Mouse (Mus musculus) liver, embryonic 11.5 days (tissue): ENCODE results near the gene 4931428F04Rik. TPM values are rescaled to one million over a fixed set of nuclear protein-coding genes. Genes with fewer than 3 reads are reported as not detected.
A peak's percentile ranks its signal among the peaks of the same experiment; 100 is the strongest.

Experiments used
- ATAC-seq: fragments of 200-750 bp; cut with Nextera tagmentation; replicated peaks from 2 replicates; pipeline ENCODE4 v1.8.0; 2017; ENCODE audit warnings: moderate number of reproducible peaks, mild to moderate bottlenecking, moderate TSS enrichment, moderate library complexity; ENCODE audit not compliant: low FRiP score
- DNase-seq: peaks from one replicate; pipeline ENCODE4 v3.0.0-alpha.2; 2017; ENCODE audit warnings: low spot score
- H3K27ac ChIP-seq: fragments of 300-500 bp; sonication (generic); 2 replicates; pipeline ENCODE4 v1.5.1; 2014; ENCODE audit warnings: mild to moderate bottlenecking, low read depth, low read length, control low read depth
- H3K27me3 ChIP-seq: fragments of 300-500 bp; sonication (generic); replicated peaks from 2 replicates; pipeline ENCODE4 v1.6.1; 2014; ENCODE audit warnings: low read length, mixed read lengths; ENCODE audit not compliant: control insufficient read depth, insufficient read depth
- H3K36me3 ChIP-seq: fragments of 300-500 bp; sonication (generic); 2 replicates; pipeline ENCODE4 v1.6.1; 2014; ENCODE audit warnings: mild to moderate bottlenecking, low read length, moderate library complexity, mixed read lengths; ENCODE audit not compliant: control insufficient read depth, insufficient read depth
- H3K4me1 ChIP-seq: fragments of 300-500 bp; sonication (generic); replicated peaks from 2 replicates; pipeline ENCODE4 v1.6.1; 2014; ENCODE audit warnings: low read length, mixed read lengths; ENCODE audit not compliant: control insufficient read depth, insufficient read depth
- H3K4me2 ChIP-seq: fragments of 300-500 bp; sonication (generic); 2 replicates; pipeline ENCODE4 v1.6.1; 2014; ENCODE audit warnings: mild to moderate bottlenecking, control low read depth, moderate library complexity
- H3K4me3 ChIP-seq: fragments of 300-500 bp; sonication (generic); 2 replicates; pipeline ENCODE4 v1.5.1; 2014; ENCODE audit warnings: low read depth, low read length, control low read depth
- H3K9ac ChIP-seq: fragments of 300-500 bp; sonication (generic); 2 replicates; pipeline ENCODE4 v1.6.1; 2014; ENCODE audit warnings: low read depth, low read length, control low read depth
- H3K9me3 ChIP-seq: fragments of 300-500 bp; sonication (generic); 2 replicates; pipeline ENCODE4 v1.6.1; 2016; ENCODE audit warnings: low read length, inconsistent platforms, mixed read lengths; ENCODE audit not compliant: control insufficient read depth
- WGBS: fragments of 180-500 bp; shearing (Covaris S2); extraction: QIAGEN DNeasy Blood & Tissue Kit; methylation state at CpG from one replicate; pipeline ENCODE4 v1.1.7; 2014; 5-methylcytosine and 5-hydroxymethylcytosine counted together
- polyA plus RNA-seq: library from polyadenylated mRNA; unstranded; fragments of >200 nt; fragmentation: Nextera tagmentation; extraction: Ambion mirVana; gene quantifications from 2 replicates; pipeline ENCODE4 v1.2.1, GENCODE M21; 2014

4931428F04Rik gene
- polyA plus RNA-seq, 1 experiment from 2014 or later, result 4.7 TPM

- no peak for DNase-seq
- 42% methylated on average over 12 of the region's 12 CpGs for WGBS
- no peaks in the 10 kb centered on the region for H3K9me3 ChIP-seq
- H3K27me3 ChIP-seq, result peaks cover 35% of the 10 kb centered on the region
- no peak overlapping the region for H3K9ac ChIP-seq
- H3K4me1 ChIP-seq, result peaks cover 23% of the 10 kb centered on the region
- H3K4me2 ChIP-seq, result no peak overlapping the region
- no peaks in the 10 kb centered on the region for H3K36me3 ChIP-seq
- H3K27ac ChIP-seq, result no peak overlapping the region
- ATAC-seq, result no peak
- H3K4me3 ChIP-seq, result no peak overlapping the region
These were observed 4.2 kb downstream of the 4931428F04Rik start for GRCm38 (mm10) chr8:105285514-105285913.

- Histone ChIP-seq H3K36me3 (no peaks in the 10 kb centered on the region), H3K27me3 (peaks cover 48% of the 10 kb centered on the region), H3K4me3 (no peak overlapping the region), H3K4me1 (peaks cover 12% of the 10 kb centered on the region), H3K4me2 (peak overlapping the region; percentile 33), H3K9me3 (no peaks in the 10 kb centered on the region), H3K9ac (no peak overlapping the region; the same call in 1 of the 2 replicates), H3K27ac (no peak overlapping the region)
- 27% methylated on average over 23 of the region's 23 CpGs for WGBS
- ATAC-seq (peak; percentile 76), DNase-seq (peak; percentile 69)
These were observed 6.6 kb downstream of the 4931428F04Rik start for GRCm38 (mm10) chr8:105283074-105283473.

GRCm38 (mm10) chr8:105282239-105282638 lies 7.4 kb downstream of the 4931428F04Rik start:
- Histone ChIP-seq H3K36me3 (no peaks in the 10 kb centered on the region), H3K27ac (no peak overlapping the region), H3K9ac (no peak overlapping the region), H3K4me1 (peaks cover 12% of the 10 kb centered on the region), H3K27me3 (peaks cover 56% of the 10 kb centered on the region), H3K9me3 (no peaks in the 10 kb centered on the region), H3K4me3 (no peak overlapping the region), H3K4me2 (no peak overlapping the region)
- DNase-seq, result no peak
- no peak for ATAC-seq
- WGBS, result 57% methylated on average over 4 of the region's 4 CpGs

GRCm38 (mm10) chr8:105281821-105282220 lies 7.8 kb downstream of the 4931428F04Rik start:
- 86% methylated on average over 12 of the region's 12 CpGs for WGBS
- Histone ChIP-seq H3K4me3 (no peak overlapping the region), H3K9ac (no peak overlapping the region), H3K4me2 (no peak overlapping the region), H3K27me3 (peaks cover 60% of the 10 kb centered on the region), H3K4me1 (peaks cover 12% of the 10 kb centered on the region), H3K9me3 (no peaks in the 10 kb centered on the region), H3K36me3 (no peaks in the 10 kb centered on the region), H3K27ac (no peak overlapping the region)
- DNase-seq (no peak), ATAC-seq (no peak)

GRCm38 (mm10) chr8:105280567-105280966 lies 9.1 kb downstream of the 4931428F04Rik start:
- ATAC-seq, result no peak
- no peaks in the 10 kb centered on the region for H3K36me3 ChIP-seq
- H3K9ac ChIP-seq, result no peak overlapping the region

GRCm38 (mm10) chr8:105278911-105279334 lies 10.7 kb downstream of the 4931428F04Rik start:
- DNase-seq, result no peak
- no peaks in the 10 kb centered on the region for H3K9me3 ChIP-seq
- ATAC-seq, result peak; percentile 27; the same call in 1 of the 2 replicates
- H3K4me2 ChIP-seq, result peak overlapping the region; percentile 60
- H3K36me3 ChIP-seq, result no peaks in the 10 kb centered on the region
- no peak overlapping the region for H3K9ac ChIP-seq
- H3K27me3 ChIP-seq, result peaks cover 77% of the 10 kb centered on the region
- peaks cover 14% of the 10 kb centered on the region for H3K4me1 ChIP-seq
- 4% methylated on average over 28 of the region's 28 CpGs for WGBS
- H3K27ac ChIP-seq, result no peak overlapping the region
- peak overlapping the region; percentile 2; the same call in 1 of the 2 replicates for H3K4me3 ChIP-seq

More at GRCm38 (mm10) chr8:105280567-105280966, 9.1 kb downstream of the 4931428F04Rik start:
- DNase-seq, result no peak
- WGBS, result 58% methylated on average over 3 of the region's 3 CpGs
- H3K4me2 ChIP-seq, result no peak overlapping the region
- H3K9me3 ChIP-seq, result no peaks in the 10 kb centered on the region
- H3K4me3 ChIP-seq, result no peak overlapping the region
- peaks cover 70% of the 10 kb centered on the region for H3K27me3 ChIP-seq
- H3K4me1 ChIP-seq, result peaks cover 14% of the 10 kb centered on the region
- H3K27ac ChIP-seq, result no peak overlapping the region

GRCm38 (mm10) chr8:105276292-105277120 lies 13.2 kb downstream of the 4931428F04Rik start:
- Histone ChIP-seq H3K9ac (no peak overlapping the region), H3K27me3 (peaks cover 86% of the 10 kb centered on the region), H3K4me3 (peak overlapping the region; percentile 38), H3K4me2 (peak overlapping the region; percentile 63), H3K27ac (no peak overlapping the region), H3K4me1 (peaks cover 8% of the 10 kb centered on the region), H3K36me3 (no peaks in the 10 kb centered on the region), H3K9me3 (no peaks in the 10 kb centered on the region)
- ATAC-seq, result peak; percentile 48
- peak; percentile 62 for DNase-seq
- 6% methylated on average over 30 of the region's 30 CpGs for WGBS

- no peak within 1 kb of the TSS for H3K27ac ChIP-seq
- 12% methylated on average over 10 of the region's 10 CpGs for WGBS
- peaks cover 92% of the 10 kb centered on the region for H3K27me3 ChIP-seq
- DNase-seq, result no peak
- peaks cover 8% of the 10 kb centered on the region for H3K4me1 ChIP-seq
- H3K4me2 ChIP-seq, result peak within 1 kb of the TSS; percentile 63
- H3K36me3 ChIP-seq, result no peaks in the 10 kb centered on the region
- H3K4me3 ChIP-seq, result peak within 1 kb of the TSS; percentile 38
- ATAC-seq, result no peak
- H3K9me3 ChIP-seq, result no peaks in the 10 kb centered on the region
- no peak within 1 kb of the TSS for H3K9ac ChIP-seq
These were observed 13.8 kb downstream of the 4931428F04Rik start, which contains the start of gene Nol3 for GRCm38 (mm10) chr8:105275840-105276239. TSS of gene Nol3 (plus strand) at chr8:105276140.
